Mouse (Mus musculus): ENCODE data around the gene Wnt2. TPM values are rescaled to one million over a fixed set of nuclear protein-coding genes. Genes with fewer than 3 reads are reported as not detected.

Gene Wnt2
- 0.86 TPM for polyA plus RNA-seq (2014; fragmentation: Illumina TruSeq; extraction: RNeasy Lipid Tissue Mini Kit (QIAGEN cat#74804); ENCODE audit: low read depth, low replicate concordance)

GRCm38 (mm10) chr6:18029746-18030656, at the start of gene Wnt2:
Wnt2 (minus strand) TSS chr6:18030585.

Other genes starting within 250 kb of the Wnt2 start
- 0.86 TPM for gene Asz1, start 78.5 kb upstream of the Wnt2 start, polyA plus RNA-seq (2014; fragmentation: Illumina TruSeq; extraction: RNeasy Lipid Tissue Mini Kit (QIAGEN cat#74804); ENCODE audit: low read depth, low replicate concordance)
- 9.1 TPM for gene Cftr, start 140.1 kb upstream of the Wnt2 start, polyA plus RNA-seq (2014; fragmentation: Illumina TruSeq; extraction: RNeasy Lipid Tissue Mini Kit (QIAGEN cat#74804); ENCODE audit: low read depth, low replicate concordance)

Data from adipose tissue, adult 10 weeks (tissue).